Mouse (Mus musculus): ENCODE measurements around the gene Ascc1.

Ascc1 gene

DNA sequence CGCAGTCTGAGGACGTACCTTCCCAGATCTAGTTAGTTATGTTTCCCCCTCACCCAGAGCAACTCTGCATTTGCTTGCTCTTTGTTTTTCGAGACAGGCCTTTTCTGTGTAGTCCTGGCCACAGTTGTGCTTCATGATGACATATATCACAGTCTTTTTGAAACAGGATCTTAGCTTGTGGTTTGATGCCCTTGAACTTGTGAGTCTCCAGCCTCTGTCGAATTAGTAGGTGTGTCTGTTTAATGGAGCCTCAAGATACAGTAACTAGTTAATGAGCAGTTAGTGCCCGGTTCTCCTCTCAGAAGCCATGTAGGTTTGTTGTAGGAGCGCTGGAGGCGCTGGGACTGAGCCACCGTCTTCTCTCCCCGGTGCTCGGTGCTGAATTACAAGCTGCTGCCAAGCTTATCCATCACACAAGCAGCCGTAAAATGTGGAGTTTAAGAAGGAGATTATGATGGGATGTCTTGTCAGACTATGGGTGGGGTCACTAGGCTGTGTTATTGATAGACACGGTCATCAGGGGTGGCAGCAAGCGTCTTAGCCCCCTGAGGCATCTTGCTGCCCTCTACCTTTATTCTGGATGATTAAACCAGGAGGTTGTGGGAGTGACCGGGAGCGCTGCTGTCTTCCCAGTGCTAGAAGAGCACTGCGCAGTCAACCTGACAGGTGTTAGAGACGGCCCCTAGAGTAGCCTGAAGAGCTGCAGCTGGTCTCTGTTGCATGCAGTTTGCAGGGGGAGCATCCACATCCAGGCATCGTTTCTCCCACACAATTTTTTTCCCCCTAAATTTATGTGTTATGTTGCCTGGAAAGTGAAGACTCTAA lies 75.3 kb downstream of the Ascc1 start:
- DNase-seq (ENCODE audit: low read depth, low spot score), result no peak

DNA sequence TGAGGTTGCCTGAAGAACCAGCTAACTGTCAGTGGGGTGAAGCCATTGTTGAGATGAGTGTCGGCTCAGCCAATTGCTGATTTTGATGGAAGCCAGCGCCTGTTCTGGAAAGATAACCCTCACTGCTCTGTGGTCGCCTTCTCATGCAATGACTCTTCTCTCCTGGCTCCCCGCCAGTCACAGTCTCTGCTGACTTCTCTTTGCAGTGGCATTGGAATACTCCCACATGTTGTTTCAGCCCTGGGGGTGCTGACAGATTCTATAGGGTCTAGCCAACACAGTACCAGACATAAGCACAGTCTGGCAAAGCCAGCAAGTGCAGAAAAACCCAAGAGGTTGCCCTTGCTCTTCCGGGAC lies 75.9 kb downstream of the Ascc1 start:
- peak; percentile 73 for DNase-seq (ENCODE audit: low read depth, low spot score)

- no peak for DNase-seq (ENCODE audit: low read depth, low spot score)
Observed at GRCm38 (mm10) chr10:60080171-60080570, 77.6 kb downstream of the Ascc1 start.

DNA sequence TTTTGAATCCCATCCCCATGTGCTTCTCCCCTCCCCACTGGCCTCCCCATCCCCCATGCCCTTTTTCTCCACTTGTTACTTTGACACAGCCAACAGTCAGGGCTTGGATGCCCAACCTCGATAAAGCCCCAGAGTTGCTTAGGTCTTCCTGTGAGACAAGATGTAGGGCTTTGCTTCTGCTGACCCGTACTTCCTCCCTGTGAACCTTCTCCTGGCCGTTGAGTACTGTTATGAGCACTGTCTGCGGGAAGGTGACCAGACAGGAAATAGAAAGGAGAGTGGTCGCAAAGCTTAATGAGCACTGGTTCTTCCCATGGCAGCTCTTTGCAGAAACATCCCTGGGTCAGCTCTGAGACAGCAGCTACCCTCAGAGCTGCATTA lies 78.0 kb downstream of the Ascc1 start:
- DNase-seq (ENCODE audit: low read depth, low spot score), result no peak

DNA sequence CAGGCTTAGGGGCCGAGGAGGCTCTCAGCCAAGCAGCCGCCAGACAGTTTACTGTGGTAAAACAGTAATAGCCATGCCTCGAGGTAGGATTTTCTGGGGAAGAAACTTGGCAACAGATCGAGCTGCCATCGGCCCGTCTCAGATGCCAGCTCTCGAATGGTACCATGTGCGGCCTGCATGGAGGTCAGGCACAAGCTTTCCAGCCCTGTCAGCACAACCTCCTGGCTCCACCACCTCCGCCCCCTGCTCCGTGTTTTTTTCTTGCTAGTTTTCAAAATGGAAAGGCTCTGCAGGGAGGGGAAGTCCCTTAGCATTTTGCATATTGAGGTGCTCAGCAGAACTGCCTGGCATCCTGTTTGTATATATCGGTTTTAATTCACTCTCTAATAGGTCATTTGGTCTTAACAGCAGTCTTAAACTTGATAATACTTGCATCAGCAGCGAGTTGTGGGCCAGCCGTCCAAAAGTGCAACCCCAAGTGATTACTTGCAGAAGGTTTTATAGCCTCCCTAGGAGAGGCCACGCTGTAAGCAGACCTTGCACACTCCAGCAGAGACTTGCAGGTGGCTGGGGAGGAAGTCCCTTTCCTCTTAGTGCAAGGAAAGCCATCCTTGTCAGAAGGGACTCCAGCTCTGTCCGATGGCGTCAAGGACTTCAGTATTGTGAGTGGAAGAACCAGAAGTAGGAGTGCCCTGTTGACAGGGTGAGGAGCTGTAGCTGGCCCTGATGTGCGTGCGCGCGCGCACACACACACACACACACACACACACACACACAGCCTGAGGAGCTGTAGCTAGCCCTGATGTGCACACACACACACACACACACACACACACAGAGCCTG lies 78.6 kb downstream of the Ascc1 start:
- peak; percentile 28 for DNase-seq (ENCODE audit: low read depth, low spot score)

DNA sequence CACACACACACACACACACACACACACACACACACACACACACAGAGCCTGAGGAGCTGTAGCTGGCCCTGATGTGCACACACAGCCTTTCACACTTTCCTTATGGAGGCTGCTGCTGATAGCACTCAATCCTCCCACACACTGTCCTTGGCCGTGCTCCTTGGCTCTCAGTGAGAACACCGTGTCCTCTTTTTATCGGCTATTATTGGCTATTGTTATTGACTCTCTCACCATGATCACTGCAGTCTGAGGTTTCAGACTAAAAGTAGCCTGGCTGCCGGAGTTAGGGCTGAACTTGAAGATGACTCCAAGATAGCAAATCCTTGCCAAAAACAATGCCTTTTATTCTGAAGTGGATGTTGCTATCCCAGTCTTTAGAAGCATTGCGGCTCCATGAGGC lies 79.3 kb downstream of the Ascc1 start:
- peak; percentile 80 for DNase-seq (ENCODE audit: low read depth, low spot score)

DNA sequence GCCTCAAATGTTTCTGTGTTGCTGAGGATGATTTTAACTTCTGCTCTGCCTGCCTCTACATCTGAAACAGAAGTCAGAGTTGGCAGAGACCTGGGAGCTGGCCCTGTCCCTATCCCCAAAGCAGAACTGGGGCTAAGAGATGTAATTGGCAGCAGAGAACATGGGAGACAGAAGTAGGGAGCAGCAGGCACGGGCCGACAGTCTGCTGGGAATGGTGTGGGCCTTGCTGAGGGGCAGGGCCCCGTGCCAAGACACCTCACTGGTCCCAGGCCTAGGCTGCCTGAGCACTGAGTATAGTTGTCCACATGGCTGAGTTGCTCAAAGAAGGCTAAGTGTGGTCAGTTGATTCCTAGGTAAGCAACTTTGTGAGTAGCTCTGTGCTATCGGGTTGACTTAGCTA lies 81.5 kb downstream of the Ascc1 start:
- peak; percentile 46 for DNase-seq (ENCODE audit: low read depth, low spot score)

DNA sequence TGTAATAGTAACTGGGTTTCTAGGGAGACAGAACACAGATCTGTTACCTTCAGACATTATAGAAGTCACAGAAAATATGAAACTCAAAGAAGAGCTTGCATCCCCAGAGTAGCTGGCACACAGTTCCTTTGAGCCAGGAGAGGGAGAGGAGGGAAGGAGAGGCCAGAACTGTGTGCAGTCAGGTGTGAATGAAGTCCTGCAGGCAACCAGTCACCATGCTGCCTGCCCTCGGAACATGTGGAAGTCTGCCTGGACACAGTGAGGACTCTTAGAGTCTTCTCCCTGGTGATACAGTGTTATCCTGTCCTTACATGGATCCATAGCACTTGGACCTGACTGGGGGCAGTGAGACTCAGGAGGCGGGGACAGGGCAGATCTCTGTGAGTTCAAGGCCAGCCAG lies 89.7 kb downstream of the Ascc1 start:
- DNase-seq (ENCODE audit: low read depth, low spot score), result no peak

- no peak for DNase-seq (ENCODE audit: low read depth, low spot score)
Observed at GRCm38 (mm10) chr10:60093751-60094150, 91.1 kb downstream of the Ascc1 start.

- peak; percentile 22 for DNase-seq (ENCODE audit: low read depth, low spot score)
Observed at GRCm38 (mm10) chr10:60095558-60095957, 93.0 kb downstream of the Ascc1 start.

DNA sequence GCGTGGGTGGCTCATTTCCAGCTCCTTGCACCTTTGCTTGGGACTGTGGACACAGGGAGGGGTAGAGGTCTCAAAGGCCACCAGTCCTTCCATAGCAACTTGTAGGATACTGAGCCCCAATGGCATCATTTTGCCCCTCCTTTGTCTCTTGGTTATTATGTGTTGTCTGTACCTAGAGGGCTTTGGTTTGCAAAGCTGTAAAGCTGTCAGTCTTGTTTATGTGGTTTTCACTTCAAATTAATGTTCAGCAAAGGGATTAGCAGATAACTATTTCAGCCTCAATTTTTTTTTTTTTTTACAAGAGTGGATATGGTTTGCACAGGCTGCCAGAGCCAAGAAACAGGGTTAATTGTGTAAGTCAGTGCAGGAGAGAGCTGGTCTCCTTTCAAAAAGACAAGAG lies 93.7 kb downstream of the Ascc1 start:
- DNase-seq (ENCODE audit: low read depth, low spot score), result no peak

DNA sequence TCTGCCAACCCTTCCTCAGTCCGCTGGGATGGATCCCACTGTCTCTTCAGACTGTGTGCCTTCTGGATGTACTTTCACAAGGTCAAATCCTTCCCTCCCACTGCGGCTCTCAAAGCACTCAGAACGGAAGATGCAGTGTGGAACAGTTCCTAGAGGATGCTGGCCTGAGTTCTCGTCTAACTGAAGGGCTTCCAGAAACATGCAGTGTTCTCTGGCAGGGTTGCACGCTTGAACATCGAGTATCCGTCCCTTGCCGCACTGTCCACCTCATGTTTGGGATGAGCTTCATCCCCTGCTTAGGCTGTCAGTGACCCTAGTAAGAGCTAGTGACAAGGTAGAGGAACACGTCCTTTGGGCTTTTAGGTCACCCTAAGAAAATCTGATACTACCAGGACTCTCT lies 94.5 kb downstream of the Ascc1 start:
- DNase-seq (ENCODE audit: low read depth, low spot score), result no peak

GRCm38 (mm10) chr10:60097774-60098173 lies 95.2 kb downstream of the Ascc1 start:
- DNase-seq (ENCODE audit: low read depth, low spot score), result peak; percentile 67

GRCm38 (mm10) chr10:60105391-60106145 lies 103.0 kb downstream of the Ascc1 start:
- no peak for DNase-seq (ENCODE audit: low read depth, low spot score)

GRCm38 (mm10) chr10:60106146-60106530 lies 103.5 kb downstream of the Ascc1 start, which contains the start of gene Spock2:
Spock2 (plus strand) TSS chr10:60106219.
- peak; percentile 94 for DNase-seq (ENCODE audit: low read depth, low spot score)

DNA sequence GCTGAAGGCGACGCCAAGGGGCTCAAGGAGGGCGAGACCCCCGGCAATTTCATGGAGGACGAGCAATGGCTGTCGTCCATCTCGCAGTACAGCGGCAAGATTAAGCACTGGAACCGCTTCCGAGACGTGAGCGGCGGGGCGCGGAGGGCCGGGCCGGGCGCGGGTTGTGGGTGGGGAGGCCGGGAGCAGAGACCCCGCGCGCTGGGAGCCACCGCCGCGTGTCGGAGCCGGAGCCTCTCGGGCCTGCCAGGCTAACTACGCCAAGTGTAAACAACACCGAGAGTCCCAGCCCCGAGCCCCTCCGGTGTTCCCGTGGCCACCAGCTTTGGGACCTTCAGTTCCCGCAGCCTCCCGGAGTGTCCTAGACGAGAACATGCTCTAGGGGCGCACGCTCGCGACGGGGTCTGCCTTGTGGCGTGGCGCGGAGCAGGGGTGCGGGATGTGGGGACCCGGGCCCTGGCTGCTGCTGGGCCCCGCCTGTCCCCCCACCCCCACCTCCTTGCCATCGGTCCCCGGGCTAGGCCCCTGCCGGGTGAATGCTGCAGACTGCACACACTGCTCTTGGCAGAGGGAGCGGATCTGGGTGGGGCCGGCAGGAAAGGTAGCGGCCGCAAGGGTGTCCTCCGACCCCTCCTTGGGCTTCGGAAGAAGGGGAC lies 104.1 kb downstream of the Ascc1 start:
- DNase-seq (ENCODE audit: low read depth, low spot score), result peak; percentile 64

DNA sequence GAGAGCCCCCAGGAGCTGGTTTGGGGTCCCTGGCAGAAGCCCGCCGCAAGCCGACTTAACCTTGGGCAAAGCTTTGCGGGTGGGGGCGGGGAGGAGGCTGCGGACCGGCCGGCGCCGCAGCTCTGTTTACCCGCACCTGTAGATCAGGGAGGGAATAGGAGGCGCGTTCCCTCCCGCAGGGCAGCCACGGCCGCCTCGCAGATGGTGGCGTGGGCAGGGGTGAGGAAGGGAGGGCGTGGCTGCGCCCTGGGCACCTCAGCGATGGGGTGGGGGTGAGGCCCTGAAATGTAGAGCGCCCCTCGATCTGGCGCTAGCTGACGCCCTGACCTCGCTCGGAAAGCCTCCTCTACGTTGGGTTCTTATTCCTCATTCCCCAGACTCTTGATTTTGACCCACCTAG lies 104.8 kb downstream of the Ascc1 start:
- peak; percentile 86 for DNase-seq (ENCODE audit: low read depth, low spot score)

GRCm38 (mm10) chr10:60108321-60109111 lies 105.9 kb downstream of the Ascc1 start:
- DNase-seq (ENCODE audit: low read depth, low spot score), result peak; percentile 88

DNA sequence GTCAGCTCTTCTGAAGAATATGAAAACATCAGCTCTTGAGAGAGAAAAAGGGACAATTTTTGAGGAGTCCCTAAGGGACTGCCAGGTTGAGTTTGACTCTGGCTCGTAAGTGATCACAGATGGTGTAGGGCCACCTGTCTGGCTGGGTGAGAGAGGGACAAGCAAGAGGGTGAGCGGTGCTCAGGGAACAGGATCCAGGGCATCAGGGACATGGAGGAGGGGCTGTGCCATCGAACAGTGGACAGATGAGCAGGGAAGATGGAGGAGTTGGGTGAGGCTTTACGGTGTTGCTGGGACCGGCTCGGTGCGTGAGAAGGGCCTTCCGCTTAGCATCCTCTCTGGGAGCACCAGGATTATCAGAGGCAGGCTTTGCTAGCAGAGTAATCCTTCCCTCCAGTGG lies 106.7 kb downstream of the Ascc1 start:
- peak; percentile 89 for DNase-seq (ENCODE audit: low read depth, low spot score)

- peak; percentile 65 for DNase-seq (ENCODE audit: low read depth, low spot score)
Observed at GRCm38 (mm10) chr10:60109989-60110388, 107.4 kb downstream of the Ascc1 start.

Data from brain, adult 2 months (tissue).